Mouse (Mus musculus): ENCODE measurements at regions not wholly inside any gene's neighbourhood (a gene's known extent, or its start where the extent isn't known, plus 50 kb on each side); places are given as distances from the start of the nearest gene placed in this dataset.
A peak's percentile ranks its signal among the peaks of the same experiment; 100 is the strongest.

GRCm38 (mm10) chr2:115441100-115441499, 140.4 kb upstream of the BC052040 start:
- DNase-seq (ENCODE audit: low spot score) = no peak

- no peak for DNase-seq (ENCODE audit: low spot score)
These were observed 131.6 kb upstream of the BC052040 start for GRCm38 (mm10) chr2:115449783-115450483.

GRCm38 (mm10) chr2:115455593-115455992, 125.9 kb upstream of the BC052040 start:
- DNase-seq (ENCODE audit: low spot score) = no peak

- no peak for DNase-seq (ENCODE audit: low spot score)
These were observed 125.0 kb upstream of the BC052040 start for GRCm38 (mm10) chr2:115456372-115457022.

DNA sequence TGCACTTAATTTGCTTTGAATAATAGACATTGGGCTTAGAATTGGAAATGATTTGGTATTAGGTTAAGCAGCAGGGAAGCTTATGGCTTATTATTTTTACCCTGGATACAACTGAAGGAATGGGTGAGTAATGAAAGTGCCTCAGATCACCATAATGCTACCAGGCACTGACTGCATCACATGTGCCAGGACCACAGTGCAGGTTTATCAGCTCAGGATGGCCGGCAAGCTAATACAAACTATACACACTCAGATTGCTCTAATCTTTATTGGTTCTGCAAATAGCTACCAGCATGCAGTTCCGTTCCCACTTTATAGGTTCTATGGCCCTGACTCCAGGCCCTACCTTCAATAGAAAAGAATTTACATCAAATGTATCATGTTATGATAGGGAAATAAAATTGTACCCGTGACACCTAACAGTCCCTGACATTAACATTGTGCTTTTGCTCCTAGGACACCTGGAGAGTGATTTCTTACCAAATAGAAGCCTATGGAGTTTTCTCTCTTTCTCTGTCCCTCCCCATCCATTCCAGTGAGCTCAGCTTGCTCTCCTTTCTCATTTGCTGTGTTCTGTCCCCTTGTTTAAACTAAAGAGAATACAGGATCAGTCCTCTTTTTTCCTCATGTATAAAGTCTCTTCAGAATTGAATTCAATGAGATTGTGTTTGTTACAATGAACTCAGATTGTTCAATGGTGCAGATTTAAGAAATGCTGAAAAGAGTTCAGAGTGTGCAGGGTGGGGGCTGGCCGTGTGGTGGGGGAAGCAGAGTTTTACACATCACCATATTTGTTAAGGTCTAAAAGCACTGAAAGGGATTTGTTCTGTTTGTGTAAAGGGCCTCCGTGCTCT, 121.3 kb upstream of the BC052040 start:
- DNase-seq (ENCODE audit: low spot score) = no peak

- DNase-seq (ENCODE audit: low spot score) = no peak
These were observed 120.7 kb upstream of the BC052040 start for GRCm38 (mm10) chr2:115460882-115461151.

DNA sequence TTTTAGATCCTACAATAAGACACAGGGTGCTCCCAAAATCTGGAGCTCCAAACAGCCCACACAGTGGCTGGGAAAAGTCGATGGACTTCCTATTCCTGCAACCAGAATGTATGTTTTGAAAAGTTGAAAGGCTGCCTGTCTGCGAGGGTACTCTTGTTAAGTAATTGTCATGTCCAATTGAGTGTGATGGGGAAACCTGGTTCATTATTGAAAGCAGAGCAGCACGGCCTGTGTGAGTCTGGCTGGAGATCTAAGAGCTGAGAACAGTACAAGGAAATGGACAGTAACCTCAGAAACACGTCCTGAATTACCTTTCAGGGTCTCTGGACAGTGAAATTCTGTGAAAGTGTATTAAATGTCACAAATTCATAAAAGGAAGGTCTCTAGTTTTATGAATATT, 115.3 kb upstream of the BC052040 start:
- DNase-seq (ENCODE audit: low spot score) = no peak

- DNase-seq (ENCODE audit: low spot score) = no peak
These were observed 114.3 kb upstream of the BC052040 start for GRCm38 (mm10) chr2:115467107-115467745.

GRCm38 (mm10) chr2:115467936-115468335, 113.6 kb upstream of the BC052040 start:
- no peak for DNase-seq (ENCODE audit: low spot score)

GRCm38 (mm10) chr2:115468471-115468909, 113.0 kb upstream of the BC052040 start:
- DNase-seq (ENCODE audit: low spot score) = no peak

DNA sequence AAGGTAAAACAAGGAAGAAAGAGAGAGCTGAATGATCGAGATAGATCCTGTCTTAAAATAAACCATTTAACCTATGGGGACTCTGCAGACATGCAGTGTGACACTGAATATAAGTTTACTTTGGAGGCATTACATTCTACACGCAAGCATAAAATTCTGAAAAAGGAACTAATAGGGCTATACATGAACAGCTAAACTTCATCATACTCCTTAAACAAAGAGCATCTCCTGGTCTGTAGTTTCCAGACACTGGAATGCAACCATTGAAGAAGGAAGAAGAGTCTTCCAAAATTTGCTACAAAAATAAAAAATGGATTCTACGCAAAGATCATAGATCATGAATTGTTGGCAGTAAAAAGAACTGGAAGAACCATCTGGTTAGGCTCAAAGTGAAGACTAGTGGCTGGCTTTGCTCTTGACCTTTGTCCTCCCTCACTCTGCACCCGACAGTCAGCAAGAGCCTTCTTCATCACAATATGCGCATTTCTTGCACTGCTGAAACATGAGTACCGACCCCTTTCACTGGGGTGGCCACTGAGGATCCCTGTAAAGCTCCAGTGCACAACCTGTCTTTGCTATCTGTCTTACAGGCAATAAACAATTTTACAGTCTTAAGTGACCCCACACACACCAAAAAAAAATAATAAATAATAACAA, 112.2 kb upstream of the BC052040 start:
- no peak for DNase-seq (ENCODE audit: low spot score)

DNA sequence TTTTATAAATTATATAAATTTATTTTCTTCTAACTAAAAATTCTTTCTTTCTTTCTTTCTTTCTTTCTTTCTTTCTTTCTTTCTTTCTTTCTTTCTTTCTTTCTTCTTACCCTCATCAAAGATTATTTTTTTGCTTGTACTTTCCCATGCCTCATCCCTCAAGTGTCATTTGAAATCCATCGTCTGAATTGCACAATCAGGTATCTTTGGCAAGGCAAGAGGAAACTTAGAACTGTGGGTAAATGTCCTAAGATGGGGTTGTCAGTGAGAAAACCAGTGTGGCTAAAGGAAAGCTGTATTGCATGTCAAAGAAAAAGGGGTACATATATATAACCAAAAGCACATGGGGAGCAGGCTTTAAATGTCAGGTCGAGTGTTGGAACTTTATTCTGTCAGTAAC, 109.1 kb upstream of the BC052040 start:
- no peak for DNase-seq (ENCODE audit: low spot score)

DNA sequence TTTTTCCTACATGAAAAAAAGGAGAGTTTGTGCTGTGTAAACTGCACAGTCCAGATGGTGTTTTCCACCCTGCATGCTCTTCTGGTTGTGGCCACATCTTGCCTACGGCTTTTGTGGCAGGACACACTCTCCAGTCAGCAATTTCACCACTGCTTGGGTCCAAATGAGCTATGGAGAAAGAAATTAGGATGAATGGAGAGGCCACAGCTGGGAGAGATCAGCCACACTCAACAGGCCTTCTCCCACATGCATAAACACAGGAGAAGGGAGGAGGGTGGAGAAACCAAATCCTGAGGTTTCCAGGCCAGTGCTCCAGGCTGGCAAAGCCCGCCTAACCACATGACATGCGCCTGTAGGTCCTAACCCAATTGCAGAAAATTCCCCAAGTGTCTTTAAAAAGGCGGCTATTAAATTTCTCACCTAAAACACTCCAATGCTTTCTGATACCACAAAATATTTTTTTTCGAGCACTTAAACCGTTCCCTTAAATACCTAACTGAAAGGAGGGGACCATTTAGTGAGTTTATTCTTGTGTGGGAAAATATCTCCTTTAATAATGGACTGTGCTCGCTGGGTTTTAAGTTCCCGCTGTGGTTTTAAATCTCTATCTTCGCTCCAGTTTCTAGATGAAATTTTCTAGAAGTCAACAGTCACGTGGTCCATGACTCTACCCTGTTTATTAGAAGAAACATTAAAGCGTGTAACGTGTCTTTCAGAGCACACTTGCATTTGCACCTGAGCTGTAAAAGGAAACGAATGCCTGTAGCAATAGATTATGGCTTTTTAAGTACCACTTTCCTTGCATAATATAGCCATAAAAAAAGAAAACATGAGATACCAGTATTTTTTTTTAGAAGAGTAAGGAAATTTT, 97.9 kb upstream of the BC052040 start:
- DNase-seq (ENCODE audit: low spot score) = peak; percentile 1

DNA sequence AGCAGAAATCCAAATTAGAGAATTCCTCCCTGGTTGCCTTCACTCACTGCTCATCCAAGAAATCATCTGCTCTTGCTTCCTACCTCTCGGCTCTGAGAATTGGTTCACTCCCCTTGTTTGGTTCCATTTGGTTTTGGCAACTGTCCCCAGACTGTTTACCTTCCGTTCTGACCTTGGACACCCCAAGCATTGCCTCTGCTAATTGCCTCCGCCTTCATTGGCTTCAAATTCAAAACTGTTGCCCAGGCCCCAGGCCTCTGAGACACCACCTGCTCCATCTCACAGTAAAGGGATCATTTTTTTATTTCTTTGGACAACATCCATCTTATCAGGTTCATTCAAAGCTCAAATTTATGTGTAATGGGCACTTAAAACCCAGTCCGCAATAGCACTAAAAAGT, 93.1 kb upstream of the BC052040 start:
- no peak for DNase-seq (ENCODE audit: low spot score)

GRCm38 (mm10) chr2:115493020-115493419, 88.5 kb upstream of the BC052040 start:
- DNase-seq (ENCODE audit: low spot score) = no peak

- no peak for DNase-seq (ENCODE audit: low spot score)
These were observed 81.6 kb upstream of the BC052040 start for GRCm38 (mm10) chr2:115499904-115500303.

DNA sequence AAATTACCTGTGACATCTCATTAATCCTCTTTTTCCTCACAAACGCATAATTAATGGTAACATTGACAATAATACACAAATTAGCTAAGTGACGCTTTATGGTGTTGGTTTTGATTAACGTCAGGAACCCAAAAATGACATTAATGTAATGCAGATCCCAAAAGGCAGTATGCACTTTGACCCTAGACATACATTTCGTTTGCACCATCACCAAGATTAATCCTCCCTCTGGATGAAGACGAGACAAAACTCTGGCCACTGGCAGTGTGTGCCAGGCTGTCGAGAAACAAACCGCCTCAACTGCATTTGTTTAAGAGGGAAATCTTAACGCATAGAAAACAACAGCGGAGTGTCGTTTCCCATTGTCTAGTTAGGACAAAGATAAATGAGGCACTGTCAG, 72.0 kb upstream of the BC052040 start:
- no peak for DNase-seq (ENCODE audit: low spot score)

- no peak for DNase-seq (ENCODE audit: low spot score)
These were observed 70.4 kb upstream of the BC052040 start for GRCm38 (mm10) chr2:115511146-115511545.

DNA sequence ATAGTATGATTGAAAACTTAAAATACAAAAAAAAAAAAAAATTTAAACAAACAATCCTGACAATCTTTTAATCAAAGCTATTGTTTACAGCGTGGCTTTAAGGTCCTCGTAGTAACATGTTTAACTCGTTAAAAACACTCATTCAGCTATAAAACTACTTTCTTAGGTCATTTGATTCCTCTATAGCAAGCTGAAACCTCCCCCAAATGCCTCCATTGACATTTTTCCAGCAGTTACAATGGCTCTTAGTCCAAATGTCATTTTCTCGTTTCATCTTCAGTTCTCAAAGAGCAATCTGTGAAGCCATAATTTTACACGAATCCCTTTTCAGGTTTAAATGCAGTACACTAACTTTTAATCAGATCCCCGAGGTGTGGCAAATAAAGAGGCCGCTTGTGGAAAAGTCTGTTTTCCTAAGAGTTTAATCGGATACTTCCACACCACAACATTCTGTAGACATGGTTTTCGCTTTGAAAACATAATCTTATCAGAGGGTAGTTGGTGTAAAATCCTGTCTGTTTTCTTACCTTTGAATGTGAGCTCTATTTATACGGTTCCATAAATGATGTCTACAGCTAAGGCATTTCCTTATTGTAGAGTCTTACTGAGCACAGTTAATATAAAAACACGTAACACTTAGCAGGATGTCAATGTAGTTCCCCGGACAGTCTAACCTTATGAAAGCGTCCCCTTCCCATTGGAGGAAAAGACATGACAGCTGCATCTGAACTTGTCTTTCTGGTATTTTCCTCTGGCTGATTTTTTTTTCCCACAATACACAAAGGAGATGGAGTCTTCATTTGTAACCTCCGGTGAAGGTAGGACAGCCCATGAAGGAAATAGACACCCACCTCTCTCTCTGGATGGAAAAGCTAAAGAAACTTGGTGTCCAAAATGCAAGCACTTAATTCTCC, 69.6 kb upstream of the BC052040 start:
- DNase-seq (ENCODE audit: low spot score) = no peak

Data from gastrocnemius, adult 18-20 months (tissue).